Mouse (Mus musculus) embryonic fibroblast, embryonic 13.5 days (primary cell): ENCODE measurements around the gene Lpcat2.

ENCODE experiments used
- CTCF ChIP-seq: IDR thresholded peaks from 2 replicates; pipeline ENCODE4 v1.5.1; 2011; ENCODE audit warnings: mild to moderate bottlenecking, control low read depth, low read length, moderate library complexity, borderline replicate concordance; ENCODE audit not compliant: insufficient read depth
- POLR2A ChIP-seq: IDR thresholded peaks from 2 replicates; pipeline ENCODE4 v1.6.1; 2011; ENCODE audit warnings: low read depth, mild to moderate bottlenecking, control low read depth, low read length, moderate library complexity

- TF ChIP-seq CTCF (no peak), POLR2A (no peak)
Measured at GRCm38 (mm10) chr8:92812773-92813172, 42.4 kb upstream of the Lpcat2 start.
